Mouse (Mus musculus) inflammation-experienced regulatory T-cells, adult 6 months (primary cell): Measurements from ENCODE around the gene Ahcy. TPM values are rescaled to one million over a fixed set of nuclear protein-coding genes. Genes with fewer than 3 reads are reported as not detected.
A peak's percentile ranks its signal among the peaks of the same experiment; 100 is the strongest.
"Not testable (repeated sequence)": the region's sequence is repeated elsewhere in the genome, so short reads cannot be mapped to it uniquely, and the experiment has no call there.

Experiments
- ATAC-seq: one replicate; pipeline ENCODE4 v1.8.0; 2017
- polyA plus RNA-seq, 3 experiments: library from polyadenylated mRNA; unstranded; fragments of 100-300 nt; shearing (Covaris generic); gene quantifications; one replicate each; pipeline ENCODE4 v1.2.1; 2017

The Ahcy gene
- polyA plus RNA-seq, 3 experiments from 2014 or later = 26.3 to 55.1 (median 40.2) TPM

GRCm38 (mm10) chr2:155018762-155019641 lies 55.3 kb downstream of the Ahcy start:
- peak; percentile 83 for ATAC-seq

DNA sequence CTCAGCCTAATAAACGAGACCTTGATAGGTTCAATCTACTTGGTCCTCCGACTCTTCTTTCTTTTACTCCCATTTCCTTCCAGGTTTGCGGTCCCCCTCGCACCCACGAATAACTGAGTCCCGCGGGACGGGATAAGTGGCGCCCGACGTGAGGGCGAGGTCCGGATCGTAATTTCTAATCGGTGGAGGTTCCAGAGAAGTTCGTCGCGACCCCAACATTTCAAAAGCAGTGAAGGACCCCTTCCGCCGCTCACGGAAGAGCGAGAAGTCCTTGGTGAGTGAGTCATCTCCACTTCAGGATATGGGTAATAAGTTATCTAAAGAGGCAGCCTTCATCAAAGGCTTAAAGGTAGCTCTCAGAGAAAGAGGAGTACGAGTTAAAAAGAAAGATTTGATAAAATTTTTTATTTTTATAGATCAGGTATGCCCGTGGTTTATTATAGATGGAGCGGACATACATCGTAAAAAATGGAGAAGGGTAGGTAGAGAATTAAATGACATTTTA lies 56.0 kb downstream of the Ahcy start, which contains the start of gene Gm14226:
Gene Gm14226 (plus strand): TSS at position 16 of the 505 bp plus-strand sequence.
- ATAC-seq = not testable (repeated sequence)

- ATAC-seq = not testable (repeated sequence)
Observed at GRCm38 (mm10) chr2:155016751-155017150, 57.5 kb downstream of the Ahcy start.

DNA sequence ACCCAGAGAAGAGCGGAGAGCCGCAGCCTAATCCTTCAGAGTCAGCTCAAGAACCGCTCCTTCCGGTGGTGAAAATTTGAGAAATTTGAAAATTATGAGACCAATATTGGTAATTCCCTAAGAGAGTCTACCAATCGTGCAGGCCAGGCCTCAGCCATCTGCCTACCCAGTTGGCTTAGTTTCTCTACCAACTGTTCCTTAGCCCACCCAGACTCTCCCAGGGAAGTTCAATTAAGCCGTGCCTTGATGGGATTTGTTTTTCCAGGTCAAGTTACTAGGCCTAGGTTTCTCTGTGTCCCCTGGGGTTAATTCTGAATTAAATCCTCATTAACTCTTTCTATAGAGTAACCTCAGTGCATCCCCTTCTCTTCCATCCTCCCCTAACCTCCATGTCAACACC lies 61.3 kb downstream of the Ahcy start:
- ATAC-seq = no peak

DNA sequence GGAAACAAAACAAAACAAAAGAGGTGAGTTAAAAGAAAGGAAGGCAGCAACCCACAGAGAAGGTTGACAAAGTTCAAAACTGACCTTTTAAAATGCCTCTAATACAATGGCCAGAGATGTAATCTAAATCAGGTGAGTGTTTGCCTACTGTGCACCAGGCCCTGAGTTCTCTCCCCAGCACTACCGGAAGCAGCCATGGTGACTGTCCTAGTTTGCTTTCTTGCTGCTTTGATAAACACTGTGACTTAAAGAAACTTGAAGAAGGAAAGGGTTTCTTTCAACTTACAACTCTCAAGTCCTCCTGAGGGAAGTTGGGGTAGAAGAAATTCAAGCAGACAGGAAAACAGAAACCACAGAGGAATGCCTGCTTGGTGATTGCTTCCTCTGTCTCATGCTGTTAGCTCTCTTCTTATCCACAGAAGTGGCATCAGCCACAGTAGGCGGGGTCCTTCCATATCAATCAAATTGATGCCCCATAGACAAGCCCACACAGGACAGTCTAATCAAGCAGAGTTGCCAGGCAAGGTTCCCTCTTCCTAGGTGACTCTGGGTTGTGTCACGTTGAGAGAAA lies 63.1 kb downstream of the Ahcy start:
- no peak for ATAC-seq

Other genes with a start within 250 kb of the Ahcy start
- gene Eif2s2, start 181.6 kb downstream of the Ahcy start, polyA plus RNA-seq = 100 to 1,000 TPM in 2 of 3 experiments, 10 to 100 TPM in 1; 83.5 to 120 (median 105) TPM
- under 1 TPM in 1 of 3 experiments, not detected in 2; 0.17 TPM for gene Gm14226, start 56.2 kb downstream of the Ahcy start, polyA plus RNA-seq
- 10 to 100 TPM; 52.0 to 68.2 (median 58.8) TPM for gene Itch, start 59.0 kb upstream of the Ahcy start, polyA plus RNA-seq
- 100 to 1,000 TPM; 260 to 401 (median 321) TPM for gene Dynlrb1, start 162.0 kb upstream of the Ahcy start, polyA plus RNA-seq
- gene Map1lc3a, start 201.8 kb upstream of the Ahcy start, polyA plus RNA-seq = 1 to 10 TPM in 2 of 3 experiments, not detected in 1; 1.4 to 2.5 TPM